Mouse (Mus musculus): ENCODE results near the gene Olfml2a. TPM values are rescaled to one million over a fixed set of nuclear protein-coding genes. Genes with fewer than 3 reads are reported as not detected.

Gene Olfml2a
- polyA plus RNA-seq, 1 experiment from 2014 or later: 5.1 TPM

Other genes starting within 250 kb of the Olfml2a start
- not detected in 2 replicates for gene Nr5a1, start 217.4 kb upstream of the Olfml2a start, polyA plus RNA-seq (2015; fragmentation: Nextera tagmentation; extraction: Ambion mirVana)
- gene Nr6a1, start 4.3 kb upstream of the Olfml2a start, polyA plus RNA-seq (2015; fragmentation: Nextera tagmentation; extraction: Ambion mirVana): 0.87 and 1.2 TPM in 2 replicates
- gene Wdr38, start 65.5 kb downstream of the Olfml2a start, polyA plus RNA-seq (2015; fragmentation: Nextera tagmentation; extraction: Ambion mirVana): 1.1 and 1.3 TPM in 2 replicates
- gene Arpc5l, start 73.4 kb downstream of the Olfml2a start, polyA plus RNA-seq (2015; fragmentation: Nextera tagmentation; extraction: Ambion mirVana): 75.4 and 87.3 TPM in 2 replicates
- 628 and 659 TPM in 2 replicates for gene Rpl35, start 73.6 kb downstream of the Olfml2a start, polyA plus RNA-seq (2015; fragmentation: Nextera tagmentation; extraction: Ambion mirVana)
- 17.0 and 19.5 TPM in 2 replicates for gene Golga1, start 133.6 kb downstream of the Olfml2a start, polyA plus RNA-seq (2015; fragmentation: Nextera tagmentation; extraction: Ambion mirVana)